Mouse (Mus musculus) heart, postnatal 0 days (tissue): ENCODE results near the gene Lrmp. TPM values are rescaled to one million over a fixed set of nuclear protein-coding genes. Genes with fewer than 3 reads are reported as not detected.
"Not testable (repeated sequence)": the region's sequence is repeated elsewhere in the genome, so short reads cannot be mapped to it uniquely, and the experiment has no call there.

Source experiments
- ATAC-seq: fragments of 200-750 bp; cut with Nextera tagmentation; 2 replicates; pipeline ENCODE4 v1.8.0; 2017; ENCODE audit warnings: low read depth, moderate number of reproducible peaks, moderate library complexity; ENCODE audit not compliant: insufficient read depth
- DNase-seq: peaks from one replicate; pipeline ENCODE4 v3.0.0-alpha.2; 2016; ENCODE audit warnings: low spot score
- H3K27ac ChIP-seq: fragments of 300-500 bp; sonication (generic); 2 replicates; pipeline ENCODE4 v1.5.1; 2014; ENCODE audit warnings: low read depth, mild to moderate bottlenecking
- H3K27me3 ChIP-seq: fragments of 300-500 bp; sonication (generic); 2 replicates; pipeline ENCODE4 v1.6.1; 2014; ENCODE audit warnings: low read length, mixed read lengths; ENCODE audit not compliant: control insufficient read depth, insufficient read depth
- H3K36me3 ChIP-seq: fragments of 300-500 bp; sonication (generic); replicated peaks from 2 replicates; pipeline ENCODE4 v1.6.1; 2014; ENCODE audit warnings: low read length, mixed read lengths; ENCODE audit not compliant: control insufficient read depth, insufficient read depth
- H3K4me1 ChIP-seq: fragments of 300-500 bp; sonication (generic); 2 replicates; pipeline ENCODE4 v1.6.1; 2014; ENCODE audit warnings: antibody characterized with exemption; ENCODE audit not compliant: control insufficient read depth, insufficient read depth
- H3K4me2 ChIP-seq: fragments of 300-500 bp; sonication (generic); 2 replicates; pipeline ENCODE4 v1.6.1; 2014; ENCODE audit warnings: low read depth, mild to moderate bottlenecking, low read length, moderate library complexity
- H3K4me3 ChIP-seq: fragments of 300-500 bp; sonication (generic); 2 replicates; pipeline ENCODE4 v1.5.1; 2014; ENCODE audit warnings: low read depth, low read length
- H3K9ac ChIP-seq: fragments of 300-500 bp; sonication (generic); replicated peaks from 2 replicates; pipeline ENCODE4 v1.6.1; 2014; ENCODE audit warnings: low read depth, low read length, mixed read lengths
- H3K9me3 ChIP-seq: fragments of 300-500 bp; sonication (generic); replicated peaks from 2 replicates; pipeline ENCODE4 v1.6.1; 2016; ENCODE audit warnings: low read length; ENCODE audit not compliant: control insufficient read depth
- CTCF ChIP-seq: IDR thresholded peaks from 2 replicates; pipeline ENCODE4 v1.5.1; 2016; ENCODE audit warnings: antibody characterized with exemption, control low read depth, low read depth
- EP300 ChIP-seq: IDR thresholded peaks from 2 replicates; pipeline ENCODE4 v1.6.1; 2016; ENCODE audit warnings: antibody characterized with exemption, low read depth
- WGBS: fragments of 180-500 bp; shearing (Covaris S2); extraction: QIAGEN DNeasy Blood & Tissue Kit; methylation state at CpG from one replicate; pipeline ENCODE4 v1.1.7; 2014; 5-methylcytosine and 5-hydroxymethylcytosine counted together
- polyA plus RNA-seq: library from polyadenylated mRNA; unstranded; fragments of >200 nt; fragmentation: Nextera tagmentation; extraction: Ambion mirVana; gene quantifications from 2 replicates; pipeline ENCODE4 v1.2.1, GENCODE M21; 2015
- total RNA-seq: library from RNA; depleted of rRNA; stranded (reverse); fragments of >200 nt; gene quantifications from 2 replicates; pipeline ENCODE4 v1.2.3, GENCODE M21; 2014; ENCODE audit warnings: low replicate concordance

Lrmp gene
- total and polyA plus RNA-seq, 2 experiments from 2014 or later = 0.98 to 4.2 TPM

DNA sequence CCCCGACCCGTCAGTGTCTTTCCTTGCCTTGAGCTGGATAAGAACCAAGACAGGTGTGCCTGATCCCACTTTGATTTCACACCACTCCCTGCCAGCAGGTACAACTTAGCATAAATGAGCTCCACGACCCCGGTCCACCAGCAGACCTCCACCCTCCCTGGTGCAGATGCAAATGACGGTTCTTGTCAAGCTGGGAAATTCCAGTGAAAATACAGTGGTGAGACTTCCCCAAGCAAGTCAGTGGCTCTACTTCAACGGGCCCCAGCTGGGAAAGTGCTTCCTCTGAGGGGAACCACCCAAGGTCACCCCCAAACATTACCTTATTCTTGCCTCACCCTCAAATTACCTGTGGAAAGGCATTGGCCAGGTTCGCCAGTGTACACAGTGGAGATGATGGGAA is 23.5 kb upstream of the Lrmp start:
- Histone ChIP-seq H3K4me2 (no peak overlapping the region), H3K36me3 (no peaks in the 10 kb centered on the region), H3K9me3 (no peaks in the 10 kb centered on the region), H3K9ac (no peak overlapping the region), H3K4me1 (no peaks in the 10 kb centered on the region), H3K27me3 (no peaks in the 10 kb centered on the region), H3K4me3 (no peak overlapping the region), H3K27ac (no peak overlapping the region)
- DNase-seq (no peak), ATAC-seq (no peak)
- 69% methylated on average over 7 of the region's 7 CpGs for WGBS
- TF ChIP-seq CTCF (no peak), EP300 (no peak)

DNA sequence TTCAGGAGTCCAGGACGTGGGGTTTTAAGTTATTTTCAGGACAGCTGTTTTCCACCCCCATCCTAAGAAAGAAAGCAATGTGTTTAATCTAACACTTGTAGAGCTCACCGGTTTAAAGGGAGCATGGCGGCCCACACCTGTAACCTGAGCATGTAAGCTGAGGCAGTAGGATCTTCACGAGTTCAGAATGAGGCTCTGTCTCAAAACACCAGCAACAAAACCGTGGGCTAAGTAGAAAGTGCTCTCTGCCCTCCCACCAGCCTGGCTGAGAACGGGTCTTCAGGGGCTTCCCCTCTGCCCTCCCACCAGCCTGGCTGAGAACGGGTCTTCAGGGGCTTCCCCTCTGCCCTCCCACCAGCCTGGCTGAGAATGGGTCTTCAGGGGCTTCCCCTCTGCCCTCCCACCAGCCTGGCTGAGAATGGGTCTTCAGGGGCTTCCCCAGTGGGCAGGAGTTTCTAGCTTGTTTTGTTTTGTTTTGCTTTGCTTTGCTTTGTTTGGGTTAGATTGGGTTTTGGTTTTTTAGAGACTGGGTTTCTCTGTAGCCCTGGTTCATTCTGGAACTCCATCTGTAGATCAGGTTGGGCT is 22.3 kb upstream of the Lrmp start:
- H3K9ac ChIP-seq, H3K9me3 ChIP-seq, H3K27ac ChIP-seq, H3K4me2 ChIP-seq, H3K27me3 ChIP-seq, H3K4me3 ChIP-seq, H3K36me3 ChIP-seq, H3K4me1 ChIP-seq, DNase-seq, ATAC-seq: not testable (repeated sequence)
- WGBS = 50% methylated on average over 7 of the region's 7 CpGs

DNA sequence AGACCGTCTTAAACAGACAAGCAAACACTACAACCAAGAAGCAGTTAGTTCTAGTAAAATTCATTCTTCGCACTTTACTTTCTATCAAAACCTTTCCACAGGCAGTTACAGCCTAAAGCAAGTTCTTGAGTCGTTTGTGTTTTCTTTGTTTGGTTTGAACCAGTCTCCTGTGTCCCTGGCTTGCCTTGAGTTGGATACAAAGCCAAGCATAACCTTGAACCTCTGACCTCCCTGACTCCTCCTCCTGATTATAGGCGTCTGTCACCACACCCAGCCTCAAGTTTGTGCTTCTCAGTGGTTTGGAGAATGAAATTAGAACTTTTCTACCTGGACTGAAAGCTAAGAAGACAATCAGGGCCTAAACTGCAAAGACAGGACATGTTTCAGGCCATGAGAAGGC is 21.0 kb upstream of the Lrmp start:
- DNase-seq = no peak
- 72% methylated on average over 4 of the region's 4 CpGs for WGBS
- ATAC-seq = no peak

DNA sequence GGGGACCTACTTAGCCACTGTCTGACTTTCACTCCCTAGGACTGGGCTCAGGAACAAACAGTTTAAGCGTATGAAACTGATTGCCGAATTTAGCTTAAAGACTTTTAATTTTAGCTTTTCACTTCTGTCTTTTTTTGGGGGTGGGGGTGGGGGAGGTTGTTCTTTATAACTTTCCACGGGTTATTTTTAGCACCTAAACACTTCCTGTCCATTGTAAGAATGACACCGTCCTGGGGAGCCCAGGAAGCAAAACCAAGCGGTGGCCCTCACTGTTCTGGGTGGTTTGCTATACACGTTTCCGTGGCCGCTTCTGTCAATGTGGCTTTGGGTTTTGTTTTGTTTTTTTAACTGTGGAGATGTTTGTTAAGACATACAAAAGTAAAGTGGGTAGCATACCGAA is 14.5 kb upstream of the Lrmp start:
- no peak overlapping the region; the same call in 1 of the 2 replicates for H3K4me2 ChIP-seq
- no peak overlapping the region for H3K4me3 ChIP-seq
- no peaks in the 10 kb centered on the region for H3K27me3 ChIP-seq
- no peak overlapping the region for H3K9ac ChIP-seq
- no peaks in the 10 kb centered on the region for H3K36me3 ChIP-seq
- peaks cover 15% of the 10 kb centered on the region for H3K4me1 ChIP-seq
- H3K27ac ChIP-seq = peak overlapping the region; percentile 50
- TF ChIP-seq EP300 (no peak), CTCF (no peak)
- WGBS = 25% methylated on average over 9 of the region's 9 CpGs
- DNase-seq = no peak
- peak; percentile 49; the same call in 1 of the 2 replicates for ATAC-seq
- H3K9me3 ChIP-seq = no peaks in the 10 kb centered on the region

More for the DNA sequence above, 21.0 kb upstream of the Lrmp start:
- Histone ChIP-seq H3K27me3 (no peaks in the 10 kb centered on the region), H3K9ac (no peak overlapping the region), H3K27ac (no peak overlapping the region), H3K4me2 (no peak overlapping the region), H3K9me3 (no peaks in the 10 kb centered on the region), H3K4me1 (no peaks in the 10 kb centered on the region), H3K4me3 (no peak overlapping the region), H3K36me3 (no peaks in the 10 kb centered on the region)
- TF ChIP-seq CTCF = no peak
- TF ChIP-seq EP300 = no peak

DNA sequence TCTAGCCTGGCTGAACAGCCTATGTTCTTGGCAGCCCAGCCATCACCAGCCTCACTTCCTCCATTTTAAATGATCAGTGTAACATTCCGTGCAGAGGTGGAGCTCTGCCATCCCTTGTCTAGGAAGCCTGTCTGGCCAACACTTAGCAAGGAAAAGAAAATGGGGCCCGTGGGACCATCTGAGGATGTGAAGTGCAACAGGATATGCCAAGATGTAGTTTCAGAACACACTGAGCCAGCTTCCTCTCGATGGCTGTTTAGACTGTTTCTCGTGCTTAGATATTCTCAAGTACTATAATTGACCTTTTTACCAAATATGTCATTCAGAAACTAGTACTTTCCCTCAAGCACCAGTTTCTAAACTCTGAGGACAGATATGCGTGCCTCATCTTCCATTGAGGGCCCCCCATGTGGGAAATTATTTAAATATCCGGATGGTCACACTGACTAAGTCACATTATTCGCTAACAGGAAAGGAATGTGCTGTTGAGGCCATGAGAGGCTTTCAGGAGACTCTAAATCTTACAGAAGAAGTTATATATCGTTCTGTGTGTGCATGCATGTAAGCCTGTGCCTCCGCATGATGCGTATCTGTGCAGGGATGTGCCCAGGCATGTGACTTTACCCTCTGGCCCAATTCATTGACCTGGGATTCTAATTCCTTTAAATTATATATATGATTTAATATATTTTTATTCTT is 11.1 kb upstream of the Lrmp start:
- 65% methylated on average over 10 of the region's 10 CpGs for WGBS
- H3K9me3 ChIP-seq = no peaks in the 10 kb centered on the region
- H3K4me2 ChIP-seq = no peak overlapping the region
- DNase-seq (no peak), ATAC-seq (no peak)
- no peak overlapping the region for H3K4me3 ChIP-seq
- peaks cover 15% of the 10 kb centered on the region for H3K4me1 ChIP-seq
- H3K27ac ChIP-seq = 0 out of 2 replicates have a peak overlapping the region, but pooled peaks have one; percentile 21
- H3K36me3 ChIP-seq = no peaks in the 10 kb centered on the region
- H3K27me3 ChIP-seq = no peaks in the 10 kb centered on the region
- no peak overlapping the region for H3K9ac ChIP-seq
- TF ChIP-seq CTCF (no peak), EP300 (no peak)
